In the genomic region with DNA sequence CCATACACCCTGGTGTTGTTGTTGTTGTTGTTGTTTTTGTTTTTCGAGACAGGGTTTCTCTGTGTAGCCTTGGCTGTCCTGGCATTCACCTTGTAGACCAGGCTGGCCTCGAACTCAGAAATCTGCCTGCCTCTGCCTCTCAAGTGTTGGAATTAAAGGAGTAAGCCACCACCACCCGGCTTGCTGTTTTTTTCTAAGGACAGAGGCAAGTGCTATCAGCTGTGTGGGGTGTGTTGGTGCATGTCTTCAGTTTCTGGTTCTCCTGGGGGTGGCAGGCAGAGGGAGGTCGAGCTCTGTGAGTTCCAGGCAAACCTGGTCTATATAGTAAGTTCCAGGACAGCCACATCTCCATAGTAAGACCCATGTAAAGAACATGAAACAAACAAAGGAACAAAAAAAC, we compare ENCODE assay signal across 27 mouse cellular contexts. TPM values are rescaled to one million over a fixed set of nuclear protein-coding genes. Genes with fewer than 3 reads are reported as not detected.
"Had no signal": no experiment of that assay in that cellular context is flagged by ENCODE, and none has a peak within 500 bp of the region (broad histone marks: within the 10 kb centered on the region; RNA-seq: fewer than 3 reads in every experiment).

No protein-coding gene starts in this region.

- H3K4me2 ChIP-seq: heart, embryonic 11.5 days; heart, embryonic 12.5 days; heart, embryonic 13.5 days; heart, embryonic 15.5 days; hindbrain, embryonic 12.5 days; hindbrain, embryonic 13.5 days; hindbrain, embryonic 14.5 days; hindbrain, embryonic 15.5 days; intestine, embryonic 15.5 days; kidney, embryonic 15.5 days had no signal

- H3K9me3 ChIP-seq: heart, embryonic 10.5 days; heart, embryonic 12.5 days; heart, embryonic 13.5 days; heart, embryonic 15.5 days; hindbrain, embryonic 10.5 days; hindbrain, embryonic 12.5 days; hindbrain, embryonic 13.5 days; hindbrain, embryonic 15.5 days; intestine, embryonic 15.5 days; kidney, embryonic 15.5 days had no signal

- H3K36me3 ChIP-seq: heart, embryonic 10.5 days; heart, embryonic 12.5 days; heart, embryonic 13.5 days; heart, embryonic 15.5 days; hindbrain, embryonic 10.5 days; hindbrain, embryonic 12.5 days; hindbrain, embryonic 13.5 days; hindbrain, embryonic 15.5 days; intestine, embryonic 15.5 days; kidney, embryonic 15.5 days had no signal

- H3K9ac ChIP-seq: heart, embryonic 12.5 days; heart, embryonic 13.5 days; heart, embryonic 15.5 days; hindbrain, embryonic 12.5 days; hindbrain, embryonic 13.5 days; hindbrain, embryonic 14.5 days; hindbrain, embryonic 15.5 days; intestine, embryonic 15.5 days; kidney, embryonic 15.5 days had no signal

- H3K4me1 ChIP-seq: heart, embryonic 10.5 days; heart, embryonic 12.5 days; heart, embryonic 13.5 days; heart, embryonic 15.5 days; hindbrain, embryonic 10.5 days; hindbrain, embryonic 12.5 days; hindbrain, embryonic 13.5 days; hindbrain, embryonic 15.5 days; intestine, embryonic 15.5 days; kidney, embryonic 15.5 days had no signal

- H3K4me3 ChIP-seq: heart, embryonic 10.5 days; heart, embryonic 12.5 days; heart, embryonic 13.5 days; heart, embryonic 15.5 days; hindbrain, embryonic 10.5 days; hindbrain, embryonic 12.5 days; hindbrain, embryonic 13.5 days; hindbrain, embryonic 15.5 days; intestine, embryonic 15.5 days; kidney, embryonic 15.5 days; layer of hippocampus, adult 2 months had no signal

- H3K27me3 ChIP-seq: heart, embryonic 12.5 days; heart, embryonic 13.5 days; heart, embryonic 15.5 days; hindbrain, embryonic 12.5 days; hindbrain, embryonic 13.5 days; hindbrain, embryonic 15.5 days; intestine, embryonic 15.5 days; kidney, embryonic 15.5 days had no signal

- H3K27ac ChIP-seq: heart, embryonic 10.5 days; heart, embryonic 13.5 days; heart, embryonic 15.5 days; hindbrain, embryonic 10.5 days; hindbrain, embryonic 12.5 days; hindbrain, embryonic 13.5 days; hindbrain, embryonic 14.5 days; hindbrain, embryonic 15.5 days; hindbrain, postnatal 0 days; intestine, embryonic 15.5 days; kidney, embryonic 15.5 days; kidney, postnatal 0 days; layer of hippocampus, adult 2 months had no signal

- DNase-seq: heart, postnatal 14 days; heart, postnatal 36 days; kidney, adult 11 months; kidney, adult 18-20 months; kidney, postnatal 14 days; layer of hippocampus, adult 9-11 months; layer of hippocampus, postnatal 36 days had no signal

- ATAC-seq: hindbrain, embryonic 16.5 days; hindbrain, postnatal 0 days; inflammation-experienced regulatory T-cells, adult 6 months; intestine, embryonic 15.5 days; intestine, embryonic 16.5 days; intestine, postnatal 0 days had no signal

RNA-seq across cellular contexts. Expression of gene Uchl4, which starts 39.3 kb away (rescaled TPM):
- total RNA-seq: hematopoietic stem cell, adult 5-6 weeks; hindbrain, postnatal 0 days had no signal
